9 mouse cellular contexts compared by ENCODE assay signal in genomic region chr13:50464621-50465562, GRCm38 (mm10). TPM values are rescaled to one million over a fixed set of nuclear protein-coding genes. Genes with fewer than 3 reads are reported as not detected.
A peak's percentile ranks its signal among the peaks of the same experiment; 100 is the strongest.
DNase-seq lines count a peak whose midpoint lies in the region; ATAC-seq and TF ChIP-seq lines count a peak whose summit lies in the region.
"Had no signal": no experiment of that assay in that cellular context is flagged by ENCODE, and none has a peak within 500 bp of the region (broad histone marks: within the 10 kb centered on the region; RNA-seq: fewer than 3 reads in every experiment).

No protein-coding gene starts in this region.

- peak; percentile 56 for TF ChIP-seq POLR2A in testis, adult 2 months (IDR thresholded peaks at IDR 0.05; ENCODE audit: control insufficient read depth, low read depth, low read length)

- H3K36me3 ChIP-seq in testis, adult 2 months (ENCODE audit: control insufficient read depth, insufficient read depth, low read length), result no peaks in the 10 kb centered on the region
- no peaks in the 10 kb centered on the region for H3K36me3 ChIP-seq in hindbrain, embryonic 13.5 days
- no peaks in the 10 kb centered on the region for H3K36me3 ChIP-seq in limb, embryonic 15.5 days

- H3K4me1 ChIP-seq in testis, adult 2 months (ENCODE audit: control insufficient read depth, insufficient read depth, low read length), result peaks cover 30% of the 10 kb centered on the region
- H3K4me1 ChIP-seq in hindbrain, embryonic 13.5 days (replicated peaks), result no peaks in the 10 kb centered on the region
- H3K4me1 ChIP-seq in limb, embryonic 15.5 days, result no peaks in the 10 kb centered on the region

- peak overlapping the region; percentile 19; the same call in 1 of the 2 replicates for H3K9ac ChIP-seq in hindbrain, embryonic 13.5 days
- no peak overlapping the region for H3K9ac ChIP-seq in limb, embryonic 15.5 days

- TF ChIP-seq CTCF in testis, adult 2 months (IDR thresholded peaks at IDR 0.05; ENCODE audit: control insufficient read depth, insufficient read depth, insufficient replicate concordance, low read depth, low read length), result 0 out of 2 replicates have a peak, but pooled peaks have one; percentile 13

- ATAC-seq in hindbrain, embryonic 13.5 days (ENCODE audit: low FRiP score), result no peak
- ATAC-seq in limb, embryonic 15.5 days (ENCODE audit: insufficient number of reproducible peaks, low FRiP score, low TSS enrichment, low read depth), result no peak

- DNase-seq in testis, postnatal 10 days (ENCODE audit: low spot score), result no peak
- DNase-seq in testis, postnatal 14 days (ENCODE audit: low spot score), result peak; percentile 12
- DNase-seq in urinary bladder, postnatal 36 days (ENCODE audit: low spot score in 2 of 2), result no peak
- DNase-seq in frontal cortex, postnatal 10 days (ENCODE audit: low spot score in 2 of 2), result no peak
- no peak for DNase-seq in urinary bladder, postnatal 10 days (ENCODE audit: low spot score)

- H3K4me3 ChIP-seq in testis, adult 2 months (ENCODE audit: control insufficient read depth, low read depth, low read length), result peak overlapping the region; percentile 88
- H3K4me3 ChIP-seq in hindbrain, embryonic 13.5 days, result peak overlapping the region; percentile 22
- H3K4me3 ChIP-seq in limb, embryonic 15.5 days, result peak overlapping the region; percentile 19

- no peaks in the 10 kb centered on the region for H3K27me3 ChIP-seq in testis, adult 2 months (ENCODE audit: control insufficient read depth, insufficient read depth, low read length)
- no peaks in the 10 kb centered on the region for H3K27me3 ChIP-seq in hindbrain, embryonic 13.5 days
- H3K27me3 ChIP-seq in limb, embryonic 15.5 days, result no peaks in the 10 kb centered on the region

- 54% methylated on average over 27 of the region's 27 CpGs for WGBS in hindbrain, embryonic 13.5 days
- 29% methylated on average over 27 of the region's 27 CpGs for WGBS in limb, embryonic 15.5 days

- H3K27ac ChIP-seq in testis, adult 2 months (ENCODE audit: control insufficient read depth, insufficient read depth, low read depth, low read length), result peak overlapping the region; percentile 87
- no peak overlapping the region for H3K27ac ChIP-seq in hindbrain, embryonic 13.5 days
- no peak overlapping the region for H3K27ac ChIP-seq in limb, embryonic 15.5 days

- no peaks in the 10 kb centered on the region for H3K9me3 ChIP-seq in hindbrain, embryonic 13.5 days
- no peaks in the 10 kb centered on the region for H3K9me3 ChIP-seq in limb, embryonic 15.5 days

- peak overlapping the region; percentile 45 for H3K4me2 ChIP-seq in hindbrain, embryonic 13.5 days
- H3K4me2 ChIP-seq in limb, embryonic 15.5 days, result peak overlapping the region; percentile 37

RNA-seq across cellular contexts. Expression of gene Nutm2, which starts 2.2 kb away (rescaled TPM):
- 2.4 and 2.9 TPM in 2 replicates for polyA plus RNA-seq in testis, adult 2 months (2012; rRNA removed)
- not detected in 2 replicates for polyA plus RNA-seq in hindbrain, embryonic 13.5 days (2015; fragmentation: Nextera tagmentation; extraction: Ambion mirVana)
- polyA plus RNA-seq in limb, embryonic 15.5 days (2015; fragmentation: Nextera tagmentation; extraction: Ambion mirVana), result not detected in 2 replicates
- polyA plus RNA-seq: large intestine, adult 2 months had no signal

RNA-seq across cellular contexts. Expression of gene Gm47429, which starts 21.2 kb away (rescaled TPM):
- polyA plus RNA-seq in testis, adult 2 months (2012; rRNA removed), result 9.6 and 13.0 TPM in 2 replicates
- polyA plus RNA-seq in hindbrain, embryonic 13.5 days (2015; fragmentation: Nextera tagmentation; extraction: Ambion mirVana), result not detected in 2 replicates
- polyA plus RNA-seq in limb, embryonic 15.5 days (2015; fragmentation: Nextera tagmentation; extraction: Ambion mirVana), result not detected in 2 replicates
- polyA plus RNA-seq: large intestine, adult 2 months had no signal

RNA-seq across cellular contexts. Expression of gene Fbxw17, which starts 47.2 kb away (rescaled TPM):
- 14.3 and 17.2 TPM in 2 replicates for polyA plus RNA-seq in testis, adult 2 months (2012; rRNA removed)
- 32.7 and 39.0 TPM in 2 replicates for polyA plus RNA-seq in hindbrain, embryonic 13.5 days (2015; fragmentation: Nextera tagmentation; extraction: Ambion mirVana)
- 28.4 and 34.1 TPM in 2 replicates for polyA plus RNA-seq in limb, embryonic 15.5 days (2015; fragmentation: Nextera tagmentation; extraction: Ambion mirVana)

Comparison
In these comparisons a context has a peak if more than half of its experiments do, and no peak if none do; other contexts are left out.
1. H3K4me3 ChIP-seq: peak in every context shown above with its lines; median percentile 88 in testis, adult 2 months; 22 in hindbrain, embryonic 13.5 days; 19 in limb, embryonic 15.5 days.
2. RNA of gene Gm47429, which starts 21.2 kb away (polyA plus RNA-seq): 9.6 to 13.0 TPM in testis, adult 2 months; not detected in hindbrain, embryonic 13.5 days and not detected in limb, embryonic 15.5 days; every median in the first group is over 10 times any median in the second.